ENCODE assay signal across 14 mouse cellular contexts in the genomic region with DNA sequence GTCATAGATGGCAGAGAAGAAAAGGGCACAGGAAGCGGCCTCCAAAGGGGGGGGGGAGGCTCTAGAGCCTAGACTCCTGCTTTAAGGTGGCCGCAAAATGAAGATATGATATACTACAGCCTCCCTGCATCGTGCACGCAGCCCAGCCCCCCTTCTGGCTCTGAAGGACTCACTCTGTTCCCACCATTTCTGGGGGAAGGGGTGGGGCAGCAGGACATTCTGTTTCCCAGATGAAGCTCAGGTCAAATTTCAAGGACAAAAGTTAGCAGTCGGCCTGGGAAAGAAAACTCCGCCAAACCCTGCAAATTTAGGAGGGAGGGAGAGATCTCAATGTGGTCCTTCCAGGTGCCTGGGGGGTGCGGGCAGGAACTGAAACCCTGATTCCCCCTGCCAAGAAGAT. TPM values are rescaled to one million over a fixed set of nuclear protein-coding genes. Genes with fewer than 3 reads are reported as not detected.
DNase-seq lines count a peak whose midpoint lies in the region; ATAC-seq lines count a peak whose summit lies in the region.
"Had no signal": no experiment of that assay in that cellular context is flagged by ENCODE, and none has a peak within 500 bp of the region (broad histone marks: within the 10 kb centered on the region; RNA-seq: fewer than 3 reads in every experiment).

No protein-coding gene starts in this region.

- no peak for DNase-seq in neural tube, embryonic 10.5 days (ENCODE audit: extremely low spot score, low spot score)
- peak; percentile 79 for DNase-seq in testis, postnatal 10 days (ENCODE audit: low spot score)
- DNase-seq in heart, embryonic 10.5 days (ENCODE audit: low spot score), result no peak
- no peak for DNase-seq in left cerebral cortex, adult 9 months (ENCODE audit: low spot score in 2 of 2)
- no peak for DNase-seq in embryo, embryonic 9.5 days (ENCODE audit: extremely low spot score)
- DNase-seq: gastrocnemius, postnatal 36 days; kidney, postnatal 25 days; liver, postnatal 0 days had no signal

- peak overlapping the region; percentile 49 for H3K27ac ChIP-seq in neural tube, embryonic 13.5 days (replicated peaks)
- H3K27ac ChIP-seq in forebrain, embryonic 16.5 days (ENCODE audit: low read length), result peak overlapping the region; percentile 41; the same call in 1 of the 2 replicates
- H3K27ac ChIP-seq in midbrain, embryonic 12.5 days (replicated peaks), result no peak overlapping the region
- H3K27ac ChIP-seq in heart, embryonic 10.5 days, result no peak overlapping the region
- H3K27ac ChIP-seq: macrophage; stomach, embryonic 15.5 days had no signal

- H3K9ac ChIP-seq in neural tube, embryonic 13.5 days, result peak overlapping the region; percentile 47; the same call in 1 of the 2 replicates
- H3K9ac ChIP-seq in forebrain, embryonic 16.5 days (replicated peaks; ENCODE audit: low read depth, low read length), result peak overlapping the region; percentile 42; the same call in 1 of the 2 replicates
- H3K9ac ChIP-seq in midbrain, embryonic 12.5 days (replicated peaks), result no peak overlapping the region
- H3K9ac ChIP-seq: liver, postnatal 0 days; stomach, embryonic 15.5 days had no signal

- peaks cover 28% of the 10 kb centered on the region for H3K4me1 ChIP-seq in neural tube, embryonic 13.5 days (replicated peaks)
- peaks cover 34% of the 10 kb centered on the region for H3K4me1 ChIP-seq in forebrain, embryonic 16.5 days (replicated peaks; ENCODE audit: control insufficient read depth, insufficient read depth, low read length)
- peaks cover 20% of the 10 kb centered on the region for H3K4me1 ChIP-seq in midbrain, embryonic 12.5 days
- H3K4me1 ChIP-seq in heart, embryonic 10.5 days, result peaks cover 22% of the 10 kb centered on the region

- ATAC-seq in neural tube, embryonic 13.5 days (ENCODE audit: low read depth), result no peak
- ATAC-seq in forebrain, embryonic 16.5 days, result 0 out of 2 replicates have a peak, but pooled peaks have one; percentile 22
- no peak for ATAC-seq in midbrain, embryonic 12.5 days (ENCODE audit: low FRiP score, low read depth)
- ATAC-seq: intestine, embryonic 16.5 days; liver, postnatal 0 days had no signal

- no peaks in the 10 kb centered on the region for H3K9me3 ChIP-seq in neural tube, embryonic 13.5 days
- H3K9me3 ChIP-seq in forebrain, embryonic 16.5 days (ENCODE audit: control insufficient read depth, low read length), result no peaks in the 10 kb centered on the region
- no peaks in the 10 kb centered on the region for H3K9me3 ChIP-seq in midbrain, embryonic 12.5 days
- H3K9me3 ChIP-seq in heart, embryonic 10.5 days, result no peaks in the 10 kb centered on the region
- H3K9me3 ChIP-seq: stomach, embryonic 15.5 days had no signal

- H3K27me3 ChIP-seq in neural tube, embryonic 13.5 days, result peaks cover 48% of the 10 kb centered on the region
- H3K27me3 ChIP-seq in forebrain, embryonic 16.5 days (replicated peaks; ENCODE audit: control insufficient read depth, insufficient read depth, low read length), result peaks cover 17% of the 10 kb centered on the region
- peaks cover 46% of the 10 kb centered on the region for H3K27me3 ChIP-seq in midbrain, embryonic 12.5 days
- peaks cover 80% of the 10 kb centered on the region for H3K27me3 ChIP-seq in heart, embryonic 10.5 days (ENCODE audit: insufficient read depth, poor library complexity, severe bottlenecking)

- no peaks in the 10 kb centered on the region for H3K36me3 ChIP-seq in neural tube, embryonic 13.5 days
- no peaks in the 10 kb centered on the region for H3K36me3 ChIP-seq in forebrain, embryonic 16.5 days (ENCODE audit: control insufficient read depth, insufficient read depth)
- no peaks in the 10 kb centered on the region for H3K36me3 ChIP-seq in midbrain, embryonic 12.5 days
- H3K36me3 ChIP-seq in heart, embryonic 10.5 days, result no peaks in the 10 kb centered on the region
- H3K36me3 ChIP-seq: stomach, embryonic 15.5 days had no signal

- H3K4me3 ChIP-seq in neural tube, embryonic 13.5 days, result 0 out of 2 replicates have a peak overlapping the region, but pooled peaks have one; percentile 12
- H3K4me3 ChIP-seq in forebrain, embryonic 16.5 days (replicated peaks; ENCODE audit: low read length), result peak overlapping the region; percentile 24
- no peak overlapping the region for H3K4me3 ChIP-seq in midbrain, embryonic 12.5 days
- H3K4me3 ChIP-seq in heart, embryonic 10.5 days, result no peak overlapping the region
- H3K4me3 ChIP-seq: stomach, embryonic 15.5 days had no signal

- H3K4me2 ChIP-seq in neural tube, embryonic 13.5 days, result peak overlapping the region; percentile 41
- H3K4me2 ChIP-seq in forebrain, embryonic 16.5 days (ENCODE audit: low read length), result peak overlapping the region; percentile 47
- H3K4me2 ChIP-seq in midbrain, embryonic 12.5 days (replicated peaks), result peak overlapping the region; percentile 33
- H3K4me2 ChIP-seq: stomach, embryonic 15.5 days had no signal

- 39% methylated on average over 7 of the region's 7 CpGs for WGBS in neural tube, embryonic 13.5 days
- 44% methylated on average over 7 of the region's 7 CpGs for WGBS in forebrain, embryonic 16.5 days
- 28% methylated on average over 7 of the region's 7 CpGs for WGBS in midbrain, embryonic 12.5 days
- WGBS in heart, embryonic 10.5 days, result 33% methylated on average over 7 of the region's 7 CpGs

RNA-seq across cellular contexts. Expression of a gene that starts 4.8 kb away (rescaled TPM):
- 8.5 and 8.7 TPM in 2 replicates for polyA plus RNA-seq in neural tube, embryonic 13.5 days (2015; fragmentation: Nextera tagmentation; extraction: Ambion mirVana)
- polyA plus RNA-seq in forebrain, embryonic 16.5 days (2015; fragmentation: Nextera tagmentation; extraction: Ambion mirVana), result 7.0 and 9.8 TPM in 2 replicates
- polyA plus RNA-seq in midbrain, embryonic 12.5 days (2016; fragmentation: Nextera tagmentation; extraction: Ambion mirVana), result 4.4 and 5.8 TPM in 2 replicates
- 0.30 and 0.42 TPM in 2 replicates for polyA plus RNA-seq in heart, embryonic 10.5 days (2016; fragmentation: Nextera tagmentation; extraction: Ambion mirVana)
- polyA plus RNA-seq: macrophage had no signal

Comparison
In these comparisons a context has a peak if more than half of its experiments do, and no peak if none do; other contexts are left out.
1. H3K27ac ChIP-seq: peak in neural tube, embryonic 13.5 days (single experiment) and forebrain, embryonic 16.5 days (single experiment); none in midbrain, embryonic 12.5 days (single experiment) and heart, embryonic 10.5 days (single experiment).
2. H3K4me3 ChIP-seq: peak in neural tube, embryonic 13.5 days (single experiment) and forebrain, embryonic 16.5 days (single experiment); none in midbrain, embryonic 12.5 days (single experiment) and heart, embryonic 10.5 days (single experiment).
3. Peak in every context shown above with its lines, with median percentiles within 50 percentile points of each other: H3K4me2 ChIP-seq.